Mouse (Mus musculus) embryo, embryonic 11 days (tissue): Measurements from ENCODE around the gene Commd7.
A peak's percentile ranks its signal among the peaks of the same experiment; 100 is the strongest.

Source experiments
- DNase-seq: peaks from one replicate; pipeline ENCODE4 v3.0.0-alpha.2; 2015

The Commd7 gene

GRCm38 (mm10) chr2:153584396-153584795 is 48.2 kb downstream of the Commd7 start:
- DNase-seq, result peak; percentile 33

- no peak for DNase-seq
Measured at GRCm38 (mm10) chr2:153583641-153584049, 48.9 kb downstream of the Commd7 start.

GRCm38 (mm10) chr2:153582876-153583585 is 49.5 kb downstream of the Commd7 start:
- no peak for DNase-seq

GRCm38 (mm10) chr2:153581416-153581815 is 51.2 kb downstream of the Commd7 start:
- no peak for DNase-seq

DNA sequence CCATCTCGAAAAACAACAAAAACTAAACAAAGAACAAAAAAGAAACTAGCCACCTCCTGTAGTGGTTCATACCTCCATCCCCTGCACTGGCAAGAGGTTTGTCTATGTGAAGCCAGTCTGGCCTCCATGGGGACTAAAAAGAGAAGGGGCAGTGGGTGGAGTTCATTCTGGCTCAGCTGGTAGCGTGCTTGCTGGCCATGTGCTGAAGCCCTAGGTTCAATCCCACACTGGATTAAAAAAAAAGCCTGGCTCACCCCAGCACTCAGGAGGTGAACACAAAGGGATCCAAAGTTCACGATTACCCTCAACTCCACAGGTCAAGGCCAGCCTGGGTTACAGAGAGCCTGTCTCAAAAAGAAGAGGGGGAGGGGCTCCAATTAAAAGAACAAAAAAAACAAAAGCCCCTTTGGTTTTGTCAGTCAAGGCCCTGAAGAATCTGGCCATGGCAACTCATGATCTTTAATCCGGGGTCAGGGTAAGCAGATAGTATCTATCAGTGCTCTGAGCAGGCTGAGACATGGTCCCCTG is 52.1 kb downstream of the Commd7 start:
- no peak for DNase-seq

DNA sequence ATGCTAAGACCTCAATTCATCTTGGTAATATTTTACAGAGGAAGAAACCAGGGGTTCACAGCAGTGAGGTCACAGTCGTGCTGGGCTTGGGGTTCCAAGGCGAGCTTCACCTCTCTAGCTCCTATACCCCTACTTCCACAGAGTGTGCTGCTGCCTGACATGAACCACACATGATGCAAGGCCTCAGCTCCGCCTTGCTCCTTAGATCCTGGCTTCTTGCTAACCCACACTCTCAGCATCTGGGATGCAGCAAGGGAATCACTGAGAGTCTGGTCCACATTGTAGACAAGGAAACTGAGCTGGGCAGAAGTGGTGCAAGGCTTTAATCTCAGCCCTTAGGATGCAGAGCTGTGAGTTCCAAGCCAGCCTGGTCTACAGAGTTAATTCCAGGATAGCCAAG is 52.5 kb downstream of the Commd7 start:
- DNase-seq, result no peak

GRCm38 (mm10) chr2:153577122-153577521 is 55.5 kb downstream of the Commd7 start:
- no peak for DNase-seq

DNA sequence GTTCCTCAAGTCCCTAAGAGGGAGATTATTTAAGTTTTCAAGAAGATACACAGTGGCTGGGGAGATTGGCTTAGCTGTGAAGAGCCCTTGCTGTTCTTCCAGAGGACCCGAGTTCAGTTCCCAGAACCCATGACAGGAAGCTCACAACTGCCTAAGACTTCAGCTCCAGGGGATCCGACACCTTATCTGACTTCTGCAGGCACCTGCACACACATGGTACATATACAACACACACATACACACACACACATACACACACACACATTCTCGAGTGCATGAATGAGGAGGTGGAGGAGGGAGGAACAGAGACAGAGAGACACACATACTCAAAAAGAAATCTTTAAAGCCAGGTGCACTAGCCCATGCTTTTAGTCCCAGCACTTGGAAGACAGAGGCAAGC is 56.4 kb downstream of the Commd7 start:
- DNase-seq, result no peak

DNA sequence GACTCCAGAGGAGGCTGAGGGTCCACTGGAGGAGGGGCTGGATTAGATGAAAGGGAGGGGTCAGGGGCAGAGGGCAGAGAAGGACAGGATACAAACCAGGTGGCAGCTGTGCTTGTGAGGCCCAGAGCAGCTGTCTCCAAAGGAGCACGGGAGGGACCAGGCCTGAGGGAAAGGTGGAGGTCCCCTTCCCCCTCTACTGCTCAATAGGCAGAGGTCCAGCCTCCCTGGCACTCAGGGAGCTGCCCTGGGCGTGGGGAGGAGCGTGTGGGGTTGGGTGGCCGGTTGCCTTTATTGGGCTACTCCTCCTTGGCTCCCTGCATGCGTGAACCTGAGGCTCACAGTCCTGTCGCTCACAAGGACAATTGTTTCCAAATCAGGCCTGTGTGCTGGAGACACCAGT is 57.0 kb downstream of the Commd7 start:
- no peak for DNase-seq

DNA sequence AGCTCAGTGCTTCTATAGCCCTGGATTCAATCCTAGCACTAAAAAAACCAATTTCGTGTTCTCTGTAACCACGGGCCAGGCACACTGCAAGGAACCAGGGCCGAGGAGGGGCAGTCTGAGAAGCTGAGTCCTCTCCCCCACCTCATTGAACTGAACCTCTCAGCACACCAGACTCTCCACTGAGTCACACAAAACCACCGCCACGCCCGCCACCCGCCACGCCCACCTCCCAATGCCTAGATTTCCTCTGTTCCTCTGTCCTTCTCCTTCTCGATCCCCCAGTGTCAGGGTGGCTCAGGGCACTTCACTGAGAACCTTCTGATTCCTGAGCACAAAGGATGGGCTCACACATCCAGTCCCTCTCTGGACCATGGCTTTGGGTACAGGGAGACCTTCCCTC is 59.5 kb downstream of the Commd7 start:
- DNase-seq, result no peak

- no peak for DNase-seq
Measured at GRCm38 (mm10) chr2:153568541-153568940, 64.0 kb downstream of the Commd7 start.

- no peak for DNase-seq
Measured at GRCm38 (mm10) chr2:153568013-153568412, 64.6 kb downstream of the Commd7 start.
